Mouse (Mus musculus) olfactory bulb, adult 2 months (tissue): Measurements from ENCODE around the gene Ntn3.

Experiments
- CTCF ChIP-seq: fragments of 200-500 bp; IDR thresholded peaks from 2 replicates; pipeline ENCODE4 v1.5.1; 2012; ENCODE audit warnings: low read depth, mild to moderate bottlenecking, low read length, moderate library complexity; ENCODE audit not compliant: insufficient read depth
- POLR2A ChIP-seq: fragments of 200-500 bp; IDR thresholded peaks from 2 replicates; pipeline ENCODE4 v1.6.1; 2012; ENCODE audit warnings: mild to moderate bottlenecking, low read depth, low read length, moderate library complexity; ENCODE audit not compliant: insufficient read depth

- TF ChIP-seq CTCF (no peak), POLR2A (no peak)
Observed at GRCm38 (mm10) chr17:24204846-24205245, 4.5 kb downstream of the Ntn3 start.
